Mouse (Mus musculus) testis, adult 2 months (tissue): ENCODE data around the gene Il12a.

Experiments used
- CTCF ChIP-seq: fragments of 200-500 bp; IDR thresholded peaks from 2 replicates; pipeline ENCODE4 v1.5.1; 2012; ENCODE audit warnings: low read depth, mild to moderate bottlenecking, inconsistent platforms, low read length, moderate library complexity; ENCODE audit not compliant: control insufficient read depth, insufficient read depth, insufficient replicate concordance
- POLR2A ChIP-seq: fragments of 200-500 bp; IDR thresholded peaks from 2 replicates; pipeline ENCODE4 v1.6.1; 2012; ENCODE audit warnings: low read depth, mild to moderate bottlenecking, inconsistent platforms, low read length, moderate library complexity; ENCODE audit not compliant: control insufficient read depth

DNA sequence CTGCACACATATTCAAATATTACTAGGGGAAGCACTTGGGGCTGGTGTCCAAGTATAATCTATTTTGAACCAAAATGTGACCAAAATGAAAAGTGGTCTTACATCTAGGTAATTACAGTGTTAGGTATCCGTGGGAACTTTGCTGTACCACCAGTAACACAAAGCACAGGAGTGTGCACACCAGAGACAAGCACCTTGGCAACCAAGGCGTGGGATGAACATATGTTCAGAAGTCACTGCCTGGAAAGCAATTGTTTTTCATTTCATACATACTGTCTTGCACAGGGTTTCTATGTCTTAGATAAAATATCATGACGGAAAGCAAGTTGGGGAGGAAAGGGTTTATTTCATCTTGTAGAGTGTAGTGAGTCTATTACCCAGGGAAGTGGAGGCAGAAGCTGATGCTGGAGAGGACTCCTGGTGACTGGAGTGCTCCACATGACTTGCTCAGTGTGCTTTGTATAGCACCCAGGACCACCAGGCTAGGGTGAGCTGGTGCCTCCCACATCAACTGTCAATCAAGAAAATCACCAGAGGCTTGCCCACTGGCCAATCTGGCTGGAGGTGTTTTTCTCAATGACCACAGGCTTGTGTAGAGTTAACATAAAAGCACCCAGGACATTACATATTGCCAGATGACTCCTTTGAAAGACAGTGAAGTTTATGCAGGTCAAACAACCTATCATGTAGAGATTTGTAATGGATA is 6.2 kb downstream of the Il12a start:
- TF ChIP-seq POLR2A (no peak), CTCF (no peak)
